Mouse (Mus musculus) embryo, embryonic 11.5 days (tissue): ENCODE results near the gene Dgki.
A peak's percentile ranks its signal among the peaks of the same experiment; 100 is the strongest.

Experiments used
- DNase-seq: peaks from one replicate; pipeline ENCODE4 v3.0.0-alpha.2; 2012; ENCODE audit warnings: low read depth, low spot score

The Dgki gene

DNA sequence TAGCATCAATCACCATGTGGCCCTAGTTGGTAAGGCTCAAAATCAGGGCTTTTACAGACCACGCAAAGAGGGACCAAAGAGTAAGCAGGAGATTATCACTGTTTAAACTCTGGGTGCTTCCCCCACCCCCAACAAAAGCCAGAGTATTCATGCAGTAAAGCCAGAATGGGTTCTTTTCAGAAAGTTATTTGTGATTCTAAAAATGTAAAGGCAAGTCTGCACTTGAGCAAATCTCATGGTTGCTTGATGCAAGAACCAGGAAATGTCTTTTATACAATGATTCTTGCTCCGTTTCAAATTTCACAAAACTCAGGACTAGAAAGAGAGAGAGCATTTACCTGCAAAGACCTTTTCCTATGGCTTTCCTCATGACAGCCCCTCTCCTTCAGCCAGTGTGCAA lies 7.9 kb downstream of the Dgki start:
- no peak for DNase-seq

DNA sequence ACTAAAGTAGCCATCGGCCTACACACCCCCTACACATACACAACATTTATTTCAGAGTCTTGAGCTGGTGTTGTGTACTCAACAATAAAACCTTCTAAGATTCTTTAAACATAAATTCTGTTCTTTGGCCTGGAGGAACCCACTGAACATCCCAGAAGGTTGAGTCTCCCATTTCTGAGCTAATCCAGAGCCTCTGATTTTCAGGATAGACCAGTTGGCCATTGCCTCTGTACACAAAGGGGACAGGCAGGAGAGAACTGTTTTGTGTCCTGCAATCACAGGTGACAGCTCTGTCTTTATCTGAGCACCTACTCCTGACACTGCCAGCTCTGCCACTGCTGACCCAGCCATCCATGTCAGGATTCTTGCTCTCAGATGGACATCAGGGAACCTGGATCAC lies 8.8 kb downstream of the Dgki start:
- no peak for DNase-seq

DNA sequence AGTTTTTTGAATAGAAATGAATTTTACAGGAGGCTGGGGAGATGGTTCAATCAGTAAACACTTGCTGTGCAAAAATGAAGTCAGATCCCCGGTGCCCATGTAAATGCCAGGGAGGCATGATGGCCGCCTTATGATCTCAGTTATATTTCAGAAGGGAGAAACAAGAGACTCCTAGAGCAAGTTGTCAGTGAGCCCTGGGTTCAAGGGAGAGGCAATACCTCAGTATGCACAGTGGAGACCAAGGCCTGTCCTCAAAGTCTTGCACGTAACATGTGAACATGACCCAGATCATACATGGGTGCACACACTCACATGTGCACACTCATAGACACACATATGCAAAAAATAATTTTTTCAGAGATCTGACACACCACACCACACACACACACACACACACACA lies 9.3 kb downstream of the Dgki start:
- no peak for DNase-seq

DNA sequence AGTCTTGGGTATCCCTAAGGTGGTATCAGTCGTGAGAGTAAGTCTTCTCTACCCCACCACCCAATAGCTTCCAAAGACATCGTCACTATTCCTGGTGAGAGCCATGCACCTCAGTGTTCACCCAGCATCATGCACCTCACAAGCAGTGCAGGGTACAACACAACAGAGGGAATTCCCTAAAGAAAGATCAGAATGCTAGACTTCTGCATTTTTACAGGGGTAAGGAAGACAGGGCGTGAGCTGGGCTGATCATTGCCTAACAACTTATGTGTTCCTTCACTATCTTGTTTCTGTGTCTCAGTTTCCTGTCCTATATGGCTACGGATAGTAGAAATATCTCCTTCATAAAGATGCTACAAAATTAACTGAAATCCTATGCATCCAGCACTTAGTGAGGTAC lies 13.8 kb downstream of the Dgki start:
- DNase-seq: no peak

DNA sequence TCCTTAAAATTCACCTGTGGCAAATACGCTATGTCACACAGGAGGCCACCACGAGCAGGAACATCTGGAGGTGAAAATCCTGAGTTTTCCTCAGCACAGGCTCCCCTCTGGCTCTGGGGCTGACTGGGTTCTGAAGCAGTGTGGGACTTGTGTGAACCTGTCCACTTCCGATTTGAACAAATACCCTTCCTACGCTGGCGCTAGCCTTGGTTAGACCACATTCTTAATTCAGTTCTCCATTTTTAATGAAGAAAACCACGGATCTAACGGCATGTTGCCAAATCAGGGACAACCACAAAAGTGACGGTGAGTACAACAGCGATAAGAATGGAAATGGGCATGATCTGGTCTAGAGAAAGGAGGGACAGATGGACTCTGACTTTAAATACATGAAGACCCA lies 15.1 kb downstream of the Dgki start:
- DNase-seq: no peak

DNA sequence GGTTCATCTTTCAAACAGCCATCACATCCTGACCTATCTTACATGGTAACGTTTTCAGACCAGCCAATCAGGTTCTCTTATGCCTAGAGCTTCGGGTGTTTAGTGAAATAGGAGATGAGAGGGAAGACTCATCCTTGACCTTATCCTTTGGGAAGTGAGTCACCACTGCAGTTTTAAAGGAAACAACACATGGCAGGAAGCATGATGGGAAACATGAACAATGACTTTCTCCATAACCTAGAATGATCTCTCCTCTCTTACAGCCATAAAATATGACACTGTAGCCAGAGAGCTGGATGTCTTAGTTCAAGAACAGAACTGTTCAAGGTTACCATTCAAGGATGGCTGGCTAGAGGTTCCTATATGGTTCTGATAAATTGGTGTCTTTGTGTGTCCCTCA lies 16.6 kb downstream of the Dgki start:
- DNase-seq: no peak

DNA sequence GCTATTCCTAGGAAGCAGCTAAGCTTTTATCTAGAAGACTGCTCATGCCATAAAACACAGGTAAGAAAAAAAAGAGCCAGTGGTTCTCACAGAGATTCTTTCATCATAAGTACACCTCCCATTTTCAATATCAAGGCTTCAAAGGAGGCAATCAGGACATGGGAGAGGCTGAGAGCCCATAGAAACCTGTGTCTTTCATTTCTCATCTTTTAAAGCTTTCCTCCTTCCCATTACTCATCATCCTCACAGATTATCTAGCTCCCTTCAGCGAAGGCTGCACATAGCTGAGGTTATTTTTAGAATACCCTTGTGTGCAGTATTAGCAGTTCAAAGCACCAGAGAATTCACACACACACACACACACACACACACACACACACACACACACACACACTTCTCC lies 17.3 kb downstream of the Dgki start:
- DNase-seq: no peak

DNA sequence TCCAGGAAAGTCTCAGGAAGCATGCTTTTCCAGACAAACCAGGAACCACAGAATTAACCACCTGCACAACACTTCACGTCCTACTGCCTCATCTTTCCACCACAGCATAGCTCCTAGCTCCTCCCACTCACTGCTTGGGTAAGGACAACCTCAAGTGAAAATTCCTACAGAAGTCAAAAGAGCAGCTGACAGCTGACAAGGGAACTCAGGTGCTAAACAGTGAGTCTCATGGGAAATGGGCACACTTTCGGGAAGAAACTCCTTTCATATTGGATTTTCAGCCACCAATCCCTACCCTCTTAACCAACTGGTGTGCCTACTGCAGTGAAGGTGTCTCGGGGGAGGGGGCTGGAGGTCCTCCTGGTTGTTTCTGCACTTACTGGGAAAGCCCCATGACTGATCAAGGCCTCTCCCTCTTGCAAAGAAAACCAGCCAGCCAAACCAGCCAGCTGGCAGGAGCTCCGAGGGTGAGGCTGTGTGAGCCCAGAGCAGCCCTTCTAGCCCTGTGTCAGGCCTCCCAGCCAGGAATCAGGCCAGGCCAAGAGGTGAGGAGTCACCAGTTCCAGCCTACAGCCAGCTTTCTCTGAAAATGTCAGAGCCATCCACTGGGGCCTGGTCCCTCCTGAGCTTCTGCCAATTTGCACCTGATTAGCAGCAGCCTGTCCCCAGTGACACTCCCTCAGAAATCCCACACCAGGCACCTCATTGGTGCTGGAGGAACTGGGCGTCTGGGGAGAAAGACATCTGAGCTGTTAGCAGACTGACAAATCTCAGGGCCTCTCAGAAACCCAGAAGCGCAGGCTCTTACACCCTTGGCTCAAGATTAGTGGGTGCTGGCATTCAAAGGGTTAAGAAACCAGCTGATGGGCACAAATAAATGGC lies 22.9 kb downstream of the Dgki start:
- no peak for DNase-seq

DNA sequence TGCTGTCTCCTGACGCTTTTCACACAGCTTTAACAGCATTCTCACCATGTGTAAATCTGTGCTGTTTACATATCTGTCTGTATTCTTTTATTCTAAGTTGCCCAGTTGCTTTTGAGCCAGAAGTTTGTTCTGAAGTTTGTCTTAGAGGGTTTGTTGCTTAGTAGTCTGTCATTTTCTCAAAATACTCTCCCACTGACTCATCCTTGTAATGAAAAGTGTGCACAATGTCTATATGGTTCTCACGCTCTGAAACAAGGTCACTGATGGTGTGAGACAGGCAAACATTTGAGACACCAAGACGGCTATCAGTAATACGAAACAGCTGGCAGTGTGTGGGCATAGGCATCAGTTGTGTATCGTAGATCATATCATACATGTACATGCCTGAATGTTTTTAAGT lies 23.8 kb downstream of the Dgki start:
- DNase-seq: no peak

DNA sequence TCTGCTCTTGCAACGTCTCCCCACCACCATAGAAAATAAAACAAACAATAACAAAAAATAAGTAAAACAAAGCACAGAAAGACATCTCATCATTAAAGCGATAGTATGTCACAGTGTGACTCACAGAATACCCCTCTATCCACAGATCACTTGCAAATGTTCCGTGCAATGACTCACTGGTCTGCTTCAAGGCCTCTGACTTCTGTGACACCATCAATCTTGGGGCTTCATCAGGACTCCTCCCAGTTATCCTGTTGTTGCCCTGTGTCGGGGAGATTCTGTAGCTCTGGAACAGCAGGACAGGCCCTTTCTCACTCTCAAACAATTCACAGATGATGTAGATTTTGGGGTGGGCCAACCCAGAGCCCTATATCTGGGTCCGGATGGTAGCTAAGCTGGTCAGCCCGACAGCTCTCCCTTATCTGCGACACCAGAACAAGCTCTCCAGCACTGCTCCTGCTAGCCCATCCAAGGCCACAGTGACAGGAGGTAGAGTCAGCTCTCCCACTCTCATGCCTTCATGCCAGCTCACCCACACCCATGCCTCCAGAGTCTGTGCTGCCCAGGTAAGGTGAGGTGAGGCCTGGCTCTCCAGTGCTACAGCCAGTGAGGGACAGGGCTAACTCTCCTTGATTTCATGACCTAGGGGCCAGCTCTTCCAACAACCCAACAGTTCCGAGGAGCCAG lies 28.9 kb downstream of the Dgki start:
- DNase-seq: no peak

DNA sequence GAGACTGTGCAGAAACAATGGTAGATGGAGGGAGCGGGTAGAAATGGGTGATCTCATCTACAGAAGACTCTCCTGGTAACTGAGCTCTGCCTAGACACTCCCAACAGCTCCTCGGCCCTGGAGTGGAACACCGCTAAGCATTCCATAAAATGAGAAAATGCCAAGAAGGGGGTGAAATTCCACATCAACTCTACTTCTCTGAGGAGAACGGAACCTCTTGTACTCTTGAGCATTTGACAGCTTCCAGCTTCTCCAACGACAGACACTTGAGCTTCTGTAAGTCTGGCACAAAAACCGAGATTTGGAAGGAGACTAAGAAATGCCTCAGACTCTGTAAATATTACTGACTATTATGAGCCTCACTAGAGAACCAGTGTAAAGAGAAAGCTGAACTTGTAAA lies 31.4 kb downstream of the Dgki start:
- DNase-seq: no peak

DNA sequence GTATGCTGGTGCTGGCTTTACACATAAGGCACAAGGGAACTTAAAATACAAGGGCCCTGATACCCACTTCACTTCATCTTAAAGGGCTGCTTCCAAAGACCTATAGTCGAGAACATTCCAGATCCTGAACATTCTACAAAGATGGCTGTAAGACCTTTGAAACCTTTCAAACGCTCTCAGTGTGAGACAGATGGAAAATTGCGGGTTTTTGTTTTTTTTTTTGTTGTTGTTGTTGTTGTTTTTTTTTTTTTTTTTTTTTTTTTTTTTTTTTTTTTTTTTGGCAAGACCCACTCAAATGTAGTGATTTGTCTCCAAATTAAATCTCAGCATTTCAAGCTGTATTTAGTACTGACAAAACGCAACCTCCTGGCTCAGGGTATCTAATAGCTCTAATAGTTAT lies 32.0 kb downstream of the Dgki start:
- no peak for DNase-seq

DNA sequence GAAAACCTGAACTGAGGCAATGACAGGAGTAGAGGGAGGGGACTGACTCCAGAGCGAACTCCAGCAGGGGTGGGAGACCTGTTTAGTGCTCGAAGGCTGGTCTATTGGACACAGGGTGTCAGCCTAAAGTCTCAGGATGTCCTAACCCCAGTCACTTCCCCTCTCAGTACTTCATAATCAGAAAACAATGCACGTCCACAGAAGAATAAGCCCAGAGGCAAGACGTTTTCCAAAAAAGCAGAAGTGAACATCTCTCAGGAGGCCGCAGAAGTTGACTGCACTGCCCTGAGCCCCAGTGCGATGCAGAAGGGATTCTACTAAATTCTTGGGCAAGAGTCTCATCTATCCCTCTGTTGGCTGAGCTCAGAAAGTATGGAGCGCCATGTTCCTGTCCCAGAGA lies 37.5 kb downstream of the Dgki start:
- no peak for DNase-seq

DNA sequence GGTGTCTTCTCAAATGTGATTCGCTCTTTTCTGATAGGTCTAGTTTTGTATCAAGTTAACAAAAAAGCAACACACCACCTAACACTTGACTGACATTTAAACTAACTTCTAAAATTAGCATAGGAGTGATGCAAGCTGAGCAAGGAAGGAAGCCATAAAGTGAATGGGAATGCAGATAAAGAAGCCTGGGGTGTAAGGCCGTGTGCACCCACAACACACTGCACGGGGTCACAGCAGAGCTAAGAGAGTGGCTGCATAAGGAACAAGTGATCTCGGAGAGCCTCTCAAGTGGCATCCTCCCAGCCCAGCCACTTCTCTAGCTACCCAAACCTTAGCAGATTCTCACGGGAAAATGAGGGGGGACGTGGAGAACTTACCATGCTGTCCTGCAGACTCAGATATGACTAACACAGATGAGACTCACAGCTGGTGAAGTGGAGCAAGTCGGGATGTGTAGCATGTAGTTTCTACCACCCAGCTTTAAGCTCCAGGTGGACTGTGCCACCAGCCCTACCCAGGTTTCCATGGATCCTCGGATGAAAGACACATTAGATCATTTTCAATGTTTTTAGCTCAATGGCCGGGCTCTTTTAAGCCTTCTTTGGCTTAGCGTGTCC lies 38.6 kb downstream of the Dgki start:
- DNase-seq: no peak

DNA sequence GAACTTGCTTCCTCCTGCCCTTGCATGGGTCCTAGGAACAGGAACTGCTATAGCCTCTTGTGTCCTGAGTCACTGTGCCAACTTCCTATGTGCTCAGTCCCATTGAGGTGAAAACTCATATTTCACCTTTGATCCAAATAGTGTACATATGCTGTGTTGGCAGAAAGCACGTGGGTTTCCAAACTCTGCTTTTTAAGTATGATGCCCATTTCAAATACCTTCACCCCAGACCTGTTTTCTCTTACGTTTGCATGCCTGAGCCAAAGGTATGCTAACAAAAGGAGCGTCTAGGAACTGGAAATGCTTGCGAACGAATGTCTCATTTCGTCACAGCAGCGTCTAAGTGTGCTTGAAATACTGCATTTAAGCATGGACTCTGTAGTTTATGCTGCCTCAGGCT lies 41.3 kb downstream of the Dgki start:
- no peak for DNase-seq

DNA sequence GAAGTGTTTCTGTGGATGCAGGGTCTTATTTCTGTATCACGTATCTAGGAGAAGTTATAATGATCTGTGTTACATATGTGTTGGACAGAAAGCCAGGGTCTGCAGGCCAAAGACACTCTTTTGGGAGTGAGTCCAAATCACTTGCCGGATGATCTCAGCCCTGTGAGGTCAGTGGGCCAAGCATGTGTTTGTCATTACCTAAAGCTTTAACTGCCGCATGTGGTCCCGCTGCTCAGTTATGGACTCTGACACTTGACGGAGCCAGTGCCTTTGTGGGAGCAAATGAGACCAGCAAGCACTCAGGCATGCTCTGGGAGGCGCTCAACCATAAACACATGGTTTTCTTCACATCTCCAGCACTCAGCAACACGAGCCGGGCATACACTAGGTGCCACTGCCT lies 45.8 kb downstream of the Dgki start:
- peak; percentile 53 for DNase-seq

DNA sequence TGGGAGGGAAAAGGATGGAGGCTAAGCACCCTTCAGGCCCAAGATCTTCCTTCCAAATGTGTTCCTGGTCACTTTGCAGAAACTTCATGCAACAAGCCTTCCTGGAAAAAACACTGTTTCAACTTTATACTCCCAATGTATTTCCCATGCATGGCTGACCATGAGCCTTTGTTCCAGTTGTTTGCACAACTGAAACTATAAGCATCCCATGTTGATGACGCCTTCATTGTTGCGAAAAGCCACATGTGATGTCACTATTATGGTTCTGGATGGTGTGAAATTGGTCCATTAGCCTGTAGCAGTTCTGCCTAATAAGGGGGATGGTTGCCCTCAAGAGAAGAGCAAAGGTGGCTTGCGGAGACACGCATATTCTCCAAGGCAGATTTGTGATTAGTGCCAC lies 47.4 kb downstream of the Dgki start:
- DNase-seq: no peak

DNA sequence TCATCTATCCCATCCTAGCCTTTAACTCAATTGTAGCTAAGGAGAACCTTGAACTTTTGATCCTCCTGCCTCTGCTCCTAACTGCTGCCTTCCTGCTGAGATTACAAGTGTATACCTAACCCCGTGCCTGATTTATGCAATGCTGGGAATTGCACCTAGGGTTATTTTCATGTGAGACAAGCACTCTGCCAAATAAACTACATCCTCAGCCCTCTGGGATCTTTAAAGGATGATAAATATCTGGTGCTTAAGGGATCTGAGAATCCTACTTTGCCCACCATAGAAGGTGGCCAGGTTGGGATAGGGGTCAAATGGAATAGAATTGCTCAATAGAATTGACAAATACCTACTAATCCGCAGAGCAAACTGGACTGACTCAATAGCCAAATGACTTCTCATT lies 49.3 kb downstream of the Dgki start:
- no peak for DNase-seq

DNA sequence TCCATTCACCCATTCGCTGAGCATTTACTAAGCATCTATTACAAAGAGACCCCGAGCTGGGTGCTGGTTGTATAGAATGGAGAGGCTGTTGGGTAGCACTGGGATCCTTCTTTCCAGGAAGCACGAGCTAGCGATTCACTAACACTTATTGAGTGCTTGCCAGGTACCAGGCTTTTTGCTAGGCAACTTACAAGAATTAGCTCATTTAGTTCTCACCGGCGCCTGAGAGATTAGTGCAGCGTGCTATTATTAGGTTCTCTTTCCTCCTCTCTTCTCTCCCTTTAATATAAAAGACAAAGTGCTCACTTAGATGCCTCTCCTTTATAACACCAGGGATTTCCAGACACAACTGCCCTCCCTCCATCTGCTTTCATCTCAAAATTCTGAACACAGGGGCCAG lies 54.2 kb downstream of the Dgki start:
- no peak for DNase-seq

DNA sequence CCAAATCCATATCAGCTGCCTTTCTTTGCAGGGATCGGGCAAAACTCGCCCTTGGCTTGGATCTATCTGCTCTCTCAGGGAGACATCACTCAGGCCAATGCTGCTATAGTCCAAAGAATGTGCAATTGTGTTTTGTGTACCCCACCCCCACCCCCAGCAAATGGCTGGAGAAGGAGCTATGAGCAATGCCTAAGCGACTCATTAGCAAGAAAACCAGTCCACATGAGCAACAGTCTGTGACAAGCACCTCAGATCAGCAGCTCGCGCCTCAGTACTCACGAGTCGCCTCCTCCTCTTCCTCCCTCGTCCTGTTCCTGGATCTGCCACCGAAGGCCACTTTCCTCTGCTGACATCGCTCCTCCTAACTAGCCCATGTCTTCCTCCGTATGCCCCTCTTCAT lies 55.9 kb downstream of the Dgki start:
- DNase-seq: no peak

DNA sequence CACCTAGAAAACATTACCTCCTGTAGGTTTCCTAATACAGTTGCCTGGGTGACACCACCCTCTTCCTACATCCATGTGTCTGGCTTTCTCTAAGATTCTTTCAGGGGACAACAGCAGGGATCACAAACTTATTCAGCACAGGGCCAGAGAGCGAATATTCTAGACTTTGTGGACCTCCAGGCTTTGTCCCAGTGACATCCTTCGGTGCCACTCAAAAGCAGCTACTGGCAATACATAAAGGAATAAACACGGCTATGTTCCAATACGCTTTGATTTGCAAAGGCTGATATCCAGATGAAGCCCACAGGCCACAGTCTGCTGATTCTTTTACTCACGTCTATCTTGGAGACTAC lies 57.2 kb downstream of the Dgki start:
- DNase-seq: no peak

DNA sequence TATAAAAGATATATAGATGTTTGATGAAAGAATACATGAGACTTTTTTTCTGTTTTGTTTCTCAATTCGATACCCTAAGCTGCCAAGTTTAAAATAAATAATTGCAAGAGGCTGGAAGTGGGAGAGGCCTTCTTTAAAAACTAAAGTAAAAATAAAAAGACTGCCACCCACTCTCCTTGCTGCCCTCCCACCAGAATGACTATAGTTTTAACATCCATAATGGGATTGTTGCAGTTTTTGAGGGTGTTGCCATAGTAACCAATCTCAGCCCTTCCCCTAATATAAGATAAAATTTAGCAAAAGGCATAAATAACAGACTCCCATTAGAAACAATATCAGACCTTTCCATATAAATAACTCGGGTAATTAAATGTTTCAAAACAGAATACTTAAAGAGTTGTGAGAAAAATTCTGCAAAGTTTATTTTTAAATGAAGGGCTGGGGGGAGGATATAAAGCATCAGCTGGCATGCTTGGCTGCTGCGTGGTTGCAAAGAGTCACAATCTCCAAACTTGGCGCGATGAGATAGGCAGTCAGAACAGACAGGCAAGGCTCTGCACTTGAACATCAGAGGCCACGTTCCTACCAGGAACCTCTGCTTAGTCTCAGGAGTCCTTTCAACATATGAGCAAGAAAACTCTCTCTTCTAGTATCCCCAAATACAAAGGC lies 57.8 kb downstream of the Dgki start:
- no peak for DNase-seq

DNA sequence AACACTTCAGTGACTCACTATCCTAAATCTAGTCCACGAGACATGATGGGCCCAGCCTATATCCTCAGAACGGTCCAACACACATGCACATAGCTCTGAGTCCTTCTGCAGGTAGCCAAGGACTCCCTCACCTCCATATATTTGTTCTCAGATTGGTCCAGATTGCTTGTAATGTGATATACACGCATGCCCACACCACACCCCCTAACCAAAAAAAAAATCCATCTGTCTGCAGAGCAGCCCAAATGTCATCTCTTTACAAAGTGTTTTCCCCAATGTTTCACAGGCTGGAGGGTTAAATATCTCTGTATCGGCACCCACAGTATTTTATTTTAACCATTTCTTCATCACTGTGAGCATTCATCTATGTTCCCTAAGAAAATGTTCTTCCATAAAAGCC lies 58.5 kb downstream of the Dgki start:
- no peak for DNase-seq
